19 mouse cellular contexts compared by ENCODE assay signal in the genomic region with DNA sequence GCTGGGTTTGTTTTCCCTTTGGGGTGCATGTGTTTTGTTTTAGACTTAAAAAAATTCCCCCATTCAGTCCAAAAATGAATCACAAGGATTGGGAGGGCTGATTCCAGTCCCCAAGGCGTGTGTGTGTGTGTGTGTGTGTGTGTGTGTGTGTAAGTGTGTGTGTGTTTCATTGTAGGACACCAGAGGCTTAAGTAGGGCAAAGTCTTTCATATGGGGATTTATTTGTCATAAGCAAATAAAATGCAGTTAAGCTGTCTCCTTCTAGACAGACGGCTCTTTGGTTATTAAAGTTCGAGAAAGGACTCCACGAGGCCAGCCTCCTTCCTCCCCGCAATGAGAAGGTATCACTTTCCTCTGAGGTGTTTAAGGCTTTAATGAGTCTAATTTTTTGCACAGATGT. TPM values are rescaled to one million over a fixed set of nuclear protein-coding genes. Genes with fewer than 3 reads are reported as not detected.
A peak's percentile ranks its signal among the peaks of the same experiment; 100 is the strongest.
DNase-seq lines count a peak whose midpoint lies in the region; ATAC-seq and TF ChIP-seq lines count a peak whose summit lies in the region.
"Had no signal": no experiment of that assay in that cellular context is flagged by ENCODE, and none has a peak within 500 bp of the region (broad histone marks: within the 10 kb centered on the region; RNA-seq: fewer than 3 reads in every experiment).

No protein-coding gene starts in this region.

- H3K9me3 ChIP-seq in lung, embryonic 14.5 days (ENCODE audit: low read depth, low read length) = no peaks in the 10 kb centered on the region
- H3K9me3 ChIP-seq in hindbrain, embryonic 16.5 days (ENCODE audit: control insufficient read depth, low read length) = no peaks in the 10 kb centered on the region
- no peaks in the 10 kb centered on the region for H3K9me3 ChIP-seq in neural tube, embryonic 15.5 days (replicated peaks)
- H3K9me3 ChIP-seq: embryonic facial prominence, embryonic 13.5 days; limb, embryonic 13.5 days; midbrain, embryonic 10.5 days had no signal

- H3K4me3 ChIP-seq in lung, embryonic 14.5 days (ENCODE audit: low read depth, low read length) = peak overlapping the region; percentile 72
- peak overlapping the region; percentile 11; the same call in 1 of the 2 replicates for H3K4me3 ChIP-seq in hindbrain, embryonic 16.5 days (ENCODE audit: low read length)
- peak overlapping the region; percentile 60 for H3K4me3 ChIP-seq in neural tube, embryonic 15.5 days (replicated peaks)
- H3K4me3 ChIP-seq: embryonic facial prominence, embryonic 13.5 days; limb, embryonic 13.5 days; midbrain, embryonic 10.5 days had no signal

- peaks cover 12% of the 10 kb centered on the region; the same call in 1 of the 2 replicates for H3K36me3 ChIP-seq in lung, embryonic 14.5 days (ENCODE audit: insufficient read depth)
- no peaks in the 10 kb centered on the region for H3K36me3 ChIP-seq in hindbrain, embryonic 16.5 days (ENCODE audit: control insufficient read depth, insufficient read depth, low read length)
- no peaks in the 10 kb centered on the region for H3K36me3 ChIP-seq in neural tube, embryonic 15.5 days
- H3K36me3 ChIP-seq: embryonic facial prominence, embryonic 13.5 days; limb, embryonic 13.5 days; midbrain, embryonic 10.5 days had no signal

- no peak for TF ChIP-seq CTCF in lung, embryonic 14.5 days (IDR thresholded peaks at IDR 0.05; ENCODE audit: low read depth)

- DNase-seq in adrenal gland, postnatal 14 days = peak; percentile 60
- no peak for DNase-seq in adrenal gland, postnatal 25 days
- no peak for DNase-seq in lung, embryonic 14.5 days
- DNase-seq in lung, postnatal 36 days = no peak
- DNase-seq in spleen, postnatal 14 days (ENCODE audit: low spot score in 2 of 2) = no peak
- DNase-seq in left cerebral cortex, postnatal 25 days (ENCODE audit: low spot score in 2 of 2) = no peak
- DNase-seq: adrenal gland, adult 8-10 months; heart, postnatal 10 days; lung, adult 2 months; right cerebral cortex, adult 18-20 months; spleen, adult 18-20 months; thymus, adult 18-20 months had no signal

- ATAC-seq in lung, embryonic 14.5 days (ENCODE audit: insufficient read depth) = no peak
- ATAC-seq in hindbrain, embryonic 16.5 days = no peak
- no peak for ATAC-seq in neural tube, embryonic 15.5 days (ENCODE audit: low FRiP score)

- H3K27ac ChIP-seq in lung, embryonic 14.5 days (ENCODE audit: low read depth) = peak overlapping the region; percentile 100
- peak overlapping the region; percentile 91 for H3K27ac ChIP-seq in hindbrain, embryonic 16.5 days (ENCODE audit: low read depth, low read length)
- peak overlapping the region; percentile 99 for H3K27ac ChIP-seq in neural tube, embryonic 15.5 days (replicated peaks)
- H3K27ac ChIP-seq: embryonic facial prominence, embryonic 13.5 days; limb, embryonic 13.5 days; midbrain, embryonic 10.5 days had no signal

- H3K4me2 ChIP-seq in lung, embryonic 14.5 days = peak overlapping the region; percentile 84
- H3K4me2 ChIP-seq in hindbrain, embryonic 16.5 days (ENCODE audit: low read length) = peak overlapping the region; percentile 62
- peak overlapping the region; percentile 87 for H3K4me2 ChIP-seq in neural tube, embryonic 15.5 days
- H3K4me2 ChIP-seq: embryonic facial prominence, embryonic 13.5 days; limb, embryonic 13.5 days had no signal

- H3K9ac ChIP-seq in lung, embryonic 14.5 days = peak overlapping the region; percentile 99
- peak overlapping the region; percentile 29 for H3K9ac ChIP-seq in hindbrain, embryonic 16.5 days (ENCODE audit: low read depth, low read length)
- H3K9ac ChIP-seq in neural tube, embryonic 15.5 days (replicated peaks) = peak overlapping the region; percentile 78
- H3K9ac ChIP-seq: embryonic facial prominence, embryonic 13.5 days; limb, embryonic 13.5 days had no signal

- H3K27me3 ChIP-seq in lung, embryonic 14.5 days (ENCODE audit: insufficient read depth, low read length) = peaks cover 16% of the 10 kb centered on the region; the same call in 1 of the 2 replicates
- H3K27me3 ChIP-seq in hindbrain, embryonic 16.5 days (replicated peaks; ENCODE audit: control insufficient read depth, insufficient read depth, low read length) = peaks cover 13% of the 10 kb centered on the region
- no peaks in the 10 kb centered on the region for H3K27me3 ChIP-seq in neural tube, embryonic 15.5 days (replicated peaks)

- intact Hi-C loops in left cerebral cortex, postnatal 25 days (cut with DNase I) = loop anchor here (10.0 kb wide), 1 partner anchor 147 kb away; no protein-coding TSS in a partner anchor

- WGBS in lung, embryonic 14.5 days = 14% methylated on average over 5 of the region's 5 CpGs
- WGBS in hindbrain, embryonic 16.5 days = 7% methylated on average over 5 of the region's 5 CpGs
- 1% methylated on average over 5 of the region's 5 CpGs for WGBS in neural tube, embryonic 15.5 days

- H3K4me1 ChIP-seq in lung, embryonic 14.5 days (ENCODE audit: insufficient read depth) = no peaks in the 10 kb centered on the region; the same call in 1 of the 2 replicates
- no peaks in the 10 kb centered on the region; the same call in 1 of the 2 replicates for H3K4me1 ChIP-seq in hindbrain, embryonic 16.5 days (ENCODE audit: control insufficient read depth, insufficient read depth, low read depth, low read length)
- peaks cover 83% of the 10 kb centered on the region for H3K4me1 ChIP-seq in neural tube, embryonic 15.5 days

RNA-seq across cellular contexts. Expression of gene Hoxb3, which starts 1.3 kb away (rescaled TPM):
- total RNA-seq in adrenal gland, postnatal 14 days (2021) = 17.1 and 26.0 TPM in 2 replicates
- 33.0 and 40.1 TPM in 2 replicates for total RNA-seq in adrenal gland, postnatal 25 days (2021)
- 3.9 and 6.3 TPM in 2 replicates for polyA plus RNA-seq in lung, embryonic 14.5 days (2014; fragmentation: Nextera tagmentation; extraction: Ambion mirVana)
- 4.8 and 5.6 TPM in 2 replicates for polyA plus RNA-seq in hindbrain, embryonic 16.5 days (2015; fragmentation: Nextera tagmentation; extraction: Ambion mirVana)
- polyA plus RNA-seq in neural tube, embryonic 15.5 days (2015; fragmentation: Nextera tagmentation; extraction: Ambion mirVana) = 8.0 and 12.6 TPM in 2 replicates
- total RNA-seq in left cerebral cortex, postnatal 25 days (2021) = not detected
- polyA plus RNA-seq: embryonic facial prominence, embryonic 13.5 days; forebrain, embryonic 11.5 days; midbrain, embryonic 10.5 days had no signal

RNA-seq across cellular contexts. Expression of gene Hoxb4, which starts 3.8 kb away (rescaled TPM):
- 14.0 and 15.7 TPM in 2 replicates for total RNA-seq in adrenal gland, postnatal 14 days (2021)
- 27.6 and 31.5 TPM in 2 replicates for total RNA-seq in adrenal gland, postnatal 25 days (2021)
- 3.8 and 3.9 TPM in 2 replicates for polyA plus RNA-seq in lung, embryonic 14.5 days (2014; fragmentation: Nextera tagmentation; extraction: Ambion mirVana)
- 2.5 and 3.3 TPM in 2 replicates for polyA plus RNA-seq in hindbrain, embryonic 16.5 days (2015; fragmentation: Nextera tagmentation; extraction: Ambion mirVana)
- 3.7 and 5.0 TPM in 2 replicates for polyA plus RNA-seq in neural tube, embryonic 15.5 days (2015; fragmentation: Nextera tagmentation; extraction: Ambion mirVana)
- not detected for total RNA-seq in left cerebral cortex, postnatal 25 days (2021)
- polyA plus RNA-seq: forebrain, embryonic 11.5 days; midbrain, embryonic 10.5 days had no signal

RNA-seq across cellular contexts. Expression of gene Hoxb5, which starts 18.7 kb away (rescaled TPM):
- total RNA-seq in adrenal gland, postnatal 14 days (2021) = 17.1 and 18.7 TPM in 2 replicates
- 36.5 and 36.8 TPM in 2 replicates for total RNA-seq in adrenal gland, postnatal 25 days (2021)
- polyA plus RNA-seq in lung, embryonic 14.5 days (2014; fragmentation: Nextera tagmentation; extraction: Ambion mirVana) = 65.9 and 76.1 TPM in 2 replicates
- polyA plus RNA-seq in hindbrain, embryonic 16.5 days (2015; fragmentation: Nextera tagmentation; extraction: Ambion mirVana) = 120 and 133 TPM in 2 replicates
- 39.5 and 106 TPM in 2 replicates for polyA plus RNA-seq in neural tube, embryonic 15.5 days (2015; fragmentation: Nextera tagmentation; extraction: Ambion mirVana)
- not detected for total RNA-seq in left cerebral cortex, postnatal 25 days (2021)
- polyA plus RNA-seq: forebrain, embryonic 11.5 days; midbrain, embryonic 10.5 days had no signal

RNA-seq across cellular contexts. Expression of gene Hoxb2, which starts 28.5 kb away (rescaled TPM):
- 18.0 and 19.3 TPM in 2 replicates for total RNA-seq in adrenal gland, postnatal 14 days (2021)
- total RNA-seq in adrenal gland, postnatal 25 days (2021) = 24.0 and 25.6 TPM in 2 replicates
- 48.9 and 51.6 TPM in 2 replicates for polyA plus RNA-seq in lung, embryonic 14.5 days (2014; fragmentation: Nextera tagmentation; extraction: Ambion mirVana)
- polyA plus RNA-seq in hindbrain, embryonic 16.5 days (2015; fragmentation: Nextera tagmentation; extraction: Ambion mirVana) = 20.0 and 20.8 TPM in 2 replicates
- polyA plus RNA-seq in neural tube, embryonic 15.5 days (2015; fragmentation: Nextera tagmentation; extraction: Ambion mirVana) = 33.7 and 42.3 TPM in 2 replicates
- not detected for total RNA-seq in left cerebral cortex, postnatal 25 days (2021)
- polyA plus RNA-seq: forebrain, embryonic 11.5 days had no signal

RNA-seq across cellular contexts. Expression of gene Hoxb6, which starts 29.6 kb away (rescaled TPM):
- total RNA-seq in adrenal gland, postnatal 14 days (2021) = 35.7 and 39.8 TPM in 2 replicates
- 74.4 and 78.8 TPM in 2 replicates for total RNA-seq in adrenal gland, postnatal 25 days (2021)
- 19.7 and 24.4 TPM in 2 replicates for polyA plus RNA-seq in lung, embryonic 14.5 days (2014; fragmentation: Nextera tagmentation; extraction: Ambion mirVana)
- 49.9 and 53.3 TPM in 2 replicates for polyA plus RNA-seq in hindbrain, embryonic 16.5 days (2015; fragmentation: Nextera tagmentation; extraction: Ambion mirVana)
- polyA plus RNA-seq in neural tube, embryonic 15.5 days (2015; fragmentation: Nextera tagmentation; extraction: Ambion mirVana) = 109 and 135 TPM in 2 replicates
- not detected for total RNA-seq in left cerebral cortex, postnatal 25 days (2021)
- total RNA-seq: granulocyte monocyte progenitor cell, adult 5-6 weeks; heart, postnatal 10 days had no signal
- polyA plus RNA-seq: forebrain, embryonic 11.5 days; midbrain, embryonic 10.5 days had no signal

Comparison
In these comparisons a context has a peak if more than half of its experiments do, and no peak if none do; other contexts are left out.
1. H3K4me3 ChIP-seq: peak in every context shown above with its lines; median percentile 72 in lung, embryonic 14.5 days; 60 in neural tube, embryonic 15.5 days; 11 in hindbrain, embryonic 16.5 days.
2. H3K9ac ChIP-seq: peak in every context shown above with its lines; median percentile 99 in lung, embryonic 14.5 days; 78 in neural tube, embryonic 15.5 days; 29 in hindbrain, embryonic 16.5 days.
3. RNA of gene Hoxb3, which starts 1.3 kb away (total RNA-seq): 33.0 to 40.1 TPM in adrenal gland, postnatal 25 days and 17.1 to 26.0 TPM in adrenal gland, postnatal 14 days; not detected in left cerebral cortex, postnatal 25 days; every median in the first group is over 10 times any median in the second.
4. RNA of gene Hoxb4, which starts 3.8 kb away (total RNA-seq): 27.6 to 31.5 TPM in adrenal gland, postnatal 25 days and 14.0 to 15.7 TPM in adrenal gland, postnatal 14 days; not detected in left cerebral cortex, postnatal 25 days; every median in the first group is over 10 times any median in the second.
5. RNA of gene Hoxb5, which starts 18.7 kb away (total RNA-seq): 36.5 to 36.8 TPM in adrenal gland, postnatal 25 days and 17.1 to 18.7 TPM in adrenal gland, postnatal 14 days; not detected in left cerebral cortex, postnatal 25 days; every median in the first group is over 10 times any median in the second.
6. Peak in every context shown above with its lines, with median percentiles within 50 percentile points of each other: H3K27ac ChIP-seq and H3K4me2 ChIP-seq.